Mouse (Mus musculus) embryonic fibroblast, embryonic 13.5 days (primary cell): ENCODE data around the gene Csnk2b.

Experiments used
- CTCF ChIP-seq: IDR thresholded peaks from 2 replicates; pipeline ENCODE4 v1.5.1; 2011; ENCODE audit warnings: mild to moderate bottlenecking, control low read depth, low read length, moderate library complexity, borderline replicate concordance; ENCODE audit not compliant: insufficient read depth
- POLR2A ChIP-seq: IDR thresholded peaks from 2 replicates; pipeline ENCODE4 v1.6.1; 2011; ENCODE audit warnings: low read depth, mild to moderate bottlenecking, control low read depth, low read length, moderate library complexity

- TF ChIP-seq CTCF: no peak
- no peak for TF ChIP-seq POLR2A
These were observed 19.6 kb downstream of the Csnk2b start for GRCm38 (mm10) chr17:35102299-35102698.
